Comparison of ENCODE assay signal across 22 mouse cellular contexts in genomic region chr12:26872466-26872865, GRCm38 (mm10).
DNase-seq lines count a peak whose midpoint lies in the region; ATAC-seq and TF ChIP-seq lines count a peak whose summit lies in the region.
"Had no signal": no experiment of that assay in that cellular context is flagged by ENCODE, and none has a peak within 500 bp of the region (broad histone marks: within the 10 kb centered on the region; RNA-seq: fewer than 3 reads in every experiment).

No protein-coding gene starts in this region.

- H3K9me3 ChIP-seq in kidney, embryonic 14.5 days (ENCODE audit: control insufficient read depth, low read length) = no peaks in the 10 kb centered on the region
- no peaks in the 10 kb centered on the region for H3K9me3 ChIP-seq in kidney, embryonic 15.5 days (replicated peaks)
- H3K9me3 ChIP-seq in lung, embryonic 14.5 days (ENCODE audit: low read depth, low read length) = no peaks in the 10 kb centered on the region
- H3K9me3 ChIP-seq in midbrain, embryonic 13.5 days = no peaks in the 10 kb centered on the region
- H3K9me3 ChIP-seq: embryonic facial prominence, embryonic 15.5 days; limb, embryonic 13.5 days; liver, embryonic 15.5 days; neural tube, embryonic 15.5 days had no signal

- H3K4me2 ChIP-seq in kidney, embryonic 14.5 days (replicated peaks; ENCODE audit: low read depth, low read length) = no peak overlapping the region
- no peak overlapping the region for H3K4me2 ChIP-seq in kidney, embryonic 15.5 days
- H3K4me2 ChIP-seq in lung, embryonic 14.5 days = no peak overlapping the region
- H3K4me2 ChIP-seq in midbrain, embryonic 13.5 days (replicated peaks) = no peak overlapping the region
- H3K4me2 ChIP-seq: embryonic facial prominence, embryonic 15.5 days; limb, embryonic 13.5 days; liver, embryonic 15.5 days; neural tube, embryonic 15.5 days had no signal

- 0 out of 2 replicates have a peak, but pooled peaks have one; percentile 32 for ATAC-seq in kidney, embryonic 14.5 days (ENCODE audit: low FRiP score, low TSS enrichment)
- ATAC-seq in kidney, embryonic 15.5 days (replicated peaks; ENCODE audit: low FRiP score) = no peak
- ATAC-seq in lung, embryonic 14.5 days (ENCODE audit: insufficient read depth) = no peak
- no peak for ATAC-seq in midbrain, embryonic 13.5 days
- ATAC-seq in megakaryocyte progenitor cell, adult 5-6 weeks (replicated peaks; ENCODE audit: poor library complexity) = no peak
- ATAC-seq: inflammation-experienced regulatory T-cells, adult 6 months; midbrain, embryonic 16.5 days had no signal

- peak; percentile 48 for DNase-seq in lung, embryonic 14.5 days
- no peak for DNase-seq in lung, adult 2 months
- DNase-seq in hindlimb bud, embryonic 11.5 days (ENCODE audit: extremely low spot score, low read depth, low spot score) = peak; percentile 83
- no peak for DNase-seq in urinary bladder, postnatal 10 days (ENCODE audit: low spot score)
- DNase-seq: B cell, adult 2 months; cerebellum, adult 18-20 months; cerebellum, postnatal 36 days; heart, adult 18-20 months; heart, postnatal 4 days; lung, postnatal 10 days; right cerebral cortex, postnatal 4 days had no signal

- 23% methylated on average over 3 of the region's 3 CpGs for WGBS in kidney, embryonic 14.5 days
- 22% methylated on average over 3 of the region's 3 CpGs for WGBS in kidney, embryonic 15.5 days
- 25% methylated on average over 3 of the region's 3 CpGs for WGBS in lung, embryonic 14.5 days
- 36% methylated on average over 3 of the region's 3 CpGs for WGBS in lung, adult 2 months
- 35% methylated on average over 3 of the region's 3 CpGs for WGBS in midbrain, embryonic 13.5 days

- TF ChIP-seq CTCF in lung, embryonic 14.5 days (IDR thresholded peaks at IDR 0.05; ENCODE audit: low read depth) = no peak
- no peak for TF ChIP-seq CTCF in lung, adult 2 months (IDR thresholded peaks at IDR 0.05; ENCODE audit: insufficient read depth, low read length)

- H3K36me3 ChIP-seq in kidney, embryonic 14.5 days (ENCODE audit: control insufficient read depth, insufficient read depth, low read length) = no peaks in the 10 kb centered on the region
- no peaks in the 10 kb centered on the region for H3K36me3 ChIP-seq in kidney, embryonic 15.5 days
- H3K36me3 ChIP-seq in lung, embryonic 14.5 days (ENCODE audit: insufficient read depth) = no peaks in the 10 kb centered on the region
- no peaks in the 10 kb centered on the region for H3K36me3 ChIP-seq in midbrain, embryonic 13.5 days
- H3K36me3 ChIP-seq: embryonic facial prominence, embryonic 15.5 days; limb, embryonic 13.5 days; liver, embryonic 15.5 days; neural tube, embryonic 15.5 days had no signal

- H3K9ac ChIP-seq in kidney, embryonic 14.5 days (ENCODE audit: low read depth, low read length) = no peak overlapping the region
- no peak overlapping the region for H3K9ac ChIP-seq in kidney, embryonic 15.5 days
- H3K9ac ChIP-seq in lung, embryonic 14.5 days = no peak overlapping the region
- H3K9ac ChIP-seq in midbrain, embryonic 13.5 days (replicated peaks) = no peak overlapping the region
- H3K9ac ChIP-seq: embryonic facial prominence, embryonic 15.5 days; limb, embryonic 13.5 days; liver, embryonic 15.5 days; neural tube, embryonic 15.5 days had no signal

- H3K4me3 ChIP-seq in kidney, embryonic 14.5 days (ENCODE audit: low read length) = no peak overlapping the region
- no peak overlapping the region for H3K4me3 ChIP-seq in kidney, embryonic 15.5 days (replicated peaks)
- H3K4me3 ChIP-seq in lung, embryonic 14.5 days (ENCODE audit: low read depth, low read length) = no peak overlapping the region
- H3K4me3 ChIP-seq in lung, adult 2 months (replicated peaks; ENCODE audit: extremely low read depth, low read depth, low read length) = no peak overlapping the region
- no peak overlapping the region for H3K4me3 ChIP-seq in midbrain, embryonic 13.5 days (replicated peaks)
- H3K4me3 ChIP-seq: embryonic facial prominence, embryonic 15.5 days; limb, embryonic 13.5 days; liver, embryonic 15.5 days; neural tube, embryonic 15.5 days had no signal

- no peak overlapping the region for H3K27ac ChIP-seq in kidney, embryonic 14.5 days (ENCODE audit: low read depth, low read length)
- no peak overlapping the region for H3K27ac ChIP-seq in kidney, embryonic 15.5 days
- no peak overlapping the region for H3K27ac ChIP-seq in lung, embryonic 14.5 days (ENCODE audit: low read depth)
- no peak overlapping the region for H3K27ac ChIP-seq in midbrain, embryonic 13.5 days
- H3K27ac ChIP-seq: embryonic facial prominence, embryonic 15.5 days; limb, embryonic 13.5 days; liver, embryonic 15.5 days; neural tube, embryonic 15.5 days; stomach, postnatal 0 days had no signal

- no peaks in the 10 kb centered on the region for H3K27me3 ChIP-seq in kidney, embryonic 14.5 days (ENCODE audit: control insufficient read depth, insufficient read depth, low read length)
- no peaks in the 10 kb centered on the region for H3K27me3 ChIP-seq in kidney, embryonic 15.5 days
- no peaks in the 10 kb centered on the region for H3K27me3 ChIP-seq in lung, embryonic 14.5 days (ENCODE audit: insufficient read depth, low read length)
- H3K27me3 ChIP-seq in midbrain, embryonic 13.5 days = no peaks in the 10 kb centered on the region
- H3K27me3 ChIP-seq: embryonic facial prominence, embryonic 15.5 days; limb, embryonic 13.5 days; liver, embryonic 15.5 days; neural tube, embryonic 15.5 days had no signal

- H3K4me1 ChIP-seq in kidney, embryonic 14.5 days (ENCODE audit: control insufficient read depth, insufficient read depth, low read length) = no peaks in the 10 kb centered on the region
- H3K4me1 ChIP-seq in kidney, embryonic 15.5 days = peaks cover 11% of the 10 kb centered on the region
- H3K4me1 ChIP-seq in lung, embryonic 14.5 days (ENCODE audit: insufficient read depth) = no peaks in the 10 kb centered on the region
- no peaks in the 10 kb centered on the region for H3K4me1 ChIP-seq in lung, adult 2 months (ENCODE audit: control insufficient read depth, insufficient read depth, low read length)
- peaks cover 11% of the 10 kb centered on the region for H3K4me1 ChIP-seq in midbrain, embryonic 13.5 days (replicated peaks)
- H3K4me1 ChIP-seq: embryonic facial prominence, embryonic 15.5 days; limb, embryonic 13.5 days; liver, embryonic 15.5 days had no signal

- TF ChIP-seq POLR2A in lung, adult 2 months (IDR thresholded peaks at IDR 0.05; ENCODE audit: borderline replicate concordance, extremely low read depth, low read depth, low read length) = no peak

Comparison
In these comparisons a context has a peak if more than half of its experiments do, and no peak if none do; other contexts are left out.
1. DNase-seq: peak in lung, embryonic 14.5 days (single experiment) and hindlimb bud, embryonic 11.5 days (single experiment); none in lung, adult 2 months (single experiment) and urinary bladder, postnatal 10 days (single experiment).